ENCODE assay signal across 8 mouse cellular contexts in genomic region chr8:124630489-124630888, GRCm38 (mm10). TPM values are rescaled to one million over a fixed set of nuclear protein-coding genes. Genes with fewer than 3 reads are reported as not detected.
A peak's percentile ranks its signal among the peaks of the same experiment; 100 is the strongest.
DNase-seq lines count a peak whose midpoint lies in the region; ATAC-seq and TF ChIP-seq lines count a peak whose summit lies in the region.
"Had no signal": no experiment of that assay in that cellular context is flagged by ENCODE, and none has a peak within 500 bp of the region (broad histone marks: within the 10 kb centered on the region; RNA-seq: fewer than 3 reads in every experiment).

No protein-coding gene starts in this region.

- peak; percentile 47 for DNase-seq in heart, adult 2 months
- no peak for DNase-seq in heart, postnatal 25 days (ENCODE audit: low spot score)
- DNase-seq in limb, embryonic 10.5 days (ENCODE audit: low spot score), result no peak
- peak; percentile 57 to 59 for DNase-seq in kidney, postnatal 4 days

- TF ChIP-seq POLR2A in heart, adult 2 months (IDR thresholded peaks at IDR 0.05; ENCODE audit: insufficient read depth, low read depth, low read length), result no peak
- no peak for TF ChIP-seq POLR2A in myocyte (IDR thresholded peaks at IDR 0.05; ENCODE audit: insufficient read length, low read depth)

- no peak overlapping the region for H3K9ac ChIP-seq in heart, adult 2 months (ENCODE audit: low read depth, low read length)
- H3K9ac ChIP-seq in limb, embryonic 15.5 days, result no peak overlapping the region
- H3K9ac ChIP-seq: hindbrain, embryonic 15.5 days had no signal

- no peak overlapping the region for H3K27ac ChIP-seq in heart, adult 2 months
- H3K27ac ChIP-seq in limb, embryonic 15.5 days, result peak overlapping the region; percentile 3; the same call in 1 of the 2 replicates
- H3K27ac ChIP-seq in limb, embryonic 10.5 days, result no peak overlapping the region
- H3K27ac ChIP-seq: hindbrain, embryonic 15.5 days had no signal

- peaks cover 9% of the 10 kb centered on the region for H3K4me1 ChIP-seq in heart, adult 2 months (ENCODE audit: control insufficient read depth, insufficient read depth, low read length)
- 0 out of 2 replicates have a peak, but pooled peaks cover 5% of the 10 kb centered on the region for H3K4me1 ChIP-seq in limb, embryonic 15.5 days
- H3K4me1 ChIP-seq in limb, embryonic 10.5 days, result no peaks in the 10 kb centered on the region

- no peak for ATAC-seq in limb, embryonic 15.5 days (ENCODE audit: insufficient number of reproducible peaks, low FRiP score, low TSS enrichment, low read depth)
- ATAC-seq in megakaryocyte, adult 5-6 weeks (ENCODE audit: poor library complexity, severe bottlenecking), result no peak

- no peak overlapping the region for H3K4me2 ChIP-seq in limb, embryonic 15.5 days
- H3K4me2 ChIP-seq in myocyte (ENCODE audit: low read depth), result no peak overlapping the region
- H3K4me2 ChIP-seq: hindbrain, embryonic 15.5 days had no signal

- H3K79me2 ChIP-seq in heart, adult 2 months (replicated peaks; ENCODE audit: control insufficient read depth, insufficient read depth, low read length), result no peaks in the 10 kb centered on the region
- no peaks in the 10 kb centered on the region for H3K79me2 ChIP-seq in myocyte (ENCODE audit: control insufficient read depth, insufficient read depth)

- no peak for TF ChIP-seq EP300 in heart, adult 2 months (IDR thresholded peaks at IDR 0.05; ENCODE audit: insufficient read depth, low read depth, low read length)

- H3ac ChIP-seq in myocyte (ENCODE audit: control insufficient read depth, insufficient read length), result no peak overlapping the region

- intact Hi-C loops in heart, adult 2 months (cut with DNase I), result no loop called here
- intact Hi-C loops in heart, postnatal 25 days (cut with DNase I), result no loop called here

- TF ChIP-seq CTCF in heart, adult 2 months (IDR thresholded peaks at IDR 0.05), result no peak

- no peaks in the 10 kb centered on the region for H3K9me3 ChIP-seq in limb, embryonic 15.5 days
- no peaks in the 10 kb centered on the region for H3K9me3 ChIP-seq in limb, embryonic 10.5 days (replicated peaks)
- H3K9me3 ChIP-seq: hindbrain, embryonic 15.5 days had no signal

- WGBS in heart, adult 2 months, result 65% methylated on average over 6 of the region's 6 CpGs
- WGBS in limb, embryonic 15.5 days, result 80% methylated on average over 6 of the region's 6 CpGs
- 81% methylated on average over 6 of the region's 6 CpGs for WGBS in limb, embryonic 10.5 days

- H3K36me3 ChIP-seq in heart, adult 2 months (ENCODE audit: control insufficient read depth, insufficient read depth, low read length), result no peaks in the 10 kb centered on the region
- peaks cover 6% of the 10 kb centered on the region; the same call in 1 of the 2 replicates for H3K36me3 ChIP-seq in limb, embryonic 15.5 days
- H3K36me3 ChIP-seq in limb, embryonic 10.5 days, result peaks cover 7% of the 10 kb centered on the region; the same call in 1 of the 2 replicates
- H3K36me3 ChIP-seq in myocyte (ENCODE audit: control insufficient read depth, insufficient read depth), result peaks cover 2% of the 10 kb centered on the region
- H3K36me3 ChIP-seq: hindbrain, embryonic 15.5 days had no signal

- H3K4me3 ChIP-seq in heart, adult 2 months, result no peak overlapping the region
- H3K4me3 ChIP-seq in limb, embryonic 15.5 days, result no peak overlapping the region
- H3K4me3 ChIP-seq in limb, embryonic 10.5 days, result no peak overlapping the region
- no peak overlapping the region for H3K4me3 ChIP-seq in myocyte
- H3K4me3 ChIP-seq: hindbrain, embryonic 15.5 days had no signal

- no peaks in the 10 kb centered on the region for H3K27me3 ChIP-seq in heart, adult 2 months (ENCODE audit: control insufficient read depth, insufficient read depth, low read length)
- H3K27me3 ChIP-seq in limb, embryonic 15.5 days, result no peaks in the 10 kb centered on the region
- H3K27me3 ChIP-seq in limb, embryonic 10.5 days (ENCODE audit: low read depth, poor library complexity, severe bottlenecking), result no peaks in the 10 kb centered on the region
- H3K27me3 ChIP-seq in myocyte (ENCODE audit: control insufficient read depth, insufficient read depth, insufficient read length), result no peaks in the 10 kb centered on the region
- H3K27me3 ChIP-seq: hindbrain, embryonic 15.5 days had no signal

TF ChIP-seq in myocyte, 11 proteins besides CTCF, POLR2A, EP300 and RAD21:
- TF ChIP-seq REST (IDR thresholded peaks at IDR 0.05; ENCODE audit: insufficient read depth, insufficient read length) (no peak), TCF3 (IDR thresholded peaks at IDR 0.05; ENCODE audit: insufficient read length, low read depth) (no peak), CEBPB (IDR thresholded peaks at IDR 0.05; ENCODE audit: insufficient read depth, poor library complexity, severe bottlenecking) (no peak), MYOD1 (IDR thresholded peaks at IDR 0.05; ENCODE audit: control insufficient read depth in 1 of 3, insufficient read length in 2 of 3, low read depth in 2 of 3) (peak in 2 of 3 experiments; percentile 28 to 65), MAX (IDR thresholded peaks at IDR 0.05; ENCODE audit: low read depth) (no peak), SRF (IDR thresholded peaks at IDR 0.05; ENCODE audit: control insufficient read depth, insufficient read length, low read depth) (no peak), TCF12 (IDR thresholded peaks at IDR 0.05; ENCODE audit: insufficient read depth, poor library complexity, severe bottlenecking) (no peak), USF1 (IDR thresholded peaks at IDR 0.05; ENCODE audit: low read depth) (no peak), POLR2AphosphoS2 (IDR thresholded peaks at IDR 0.05; ENCODE audit: insufficient read length, low read depth) (no peak), E2F4 (IDR thresholded peaks at IDR 0.05; ENCODE audit: insufficient read depth) (no peak), MYOG (IDR thresholded peaks at IDR 0.05; ENCODE audit: control insufficient read depth in 1 of 3, insufficient read depth in 1 of 3, insufficient read length in 2 of 3, low read depth in 2 of 3) (peak; percentile 16 to 72 (median 24))

RNA-seq across cellular contexts. Expression of gene 2310022B05Rik, which starts 32.7 kb away (rescaled TPM):
- total RNA-seq in heart, adult 2 months (2021), result 10 to 100 TPM; 54.4 to 61.8 TPM
- polyA plus RNA-seq in heart, adult 2 months (2012; rRNA removed), result 64.3 and 65.1 TPM in 2 replicates
- total RNA-seq in heart, postnatal 25 days (2021), result 10 to 100 TPM; 71.7 to 83.3 TPM
- 34.2 and 36.6 TPM in 2 replicates for polyA plus RNA-seq in limb, embryonic 15.5 days (2015; fragmentation: Nextera tagmentation; extraction: Ambion mirVana)
- polyA plus RNA-seq in limb, embryonic 10.5 days (2016; fragmentation: Nextera tagmentation; extraction: Ambion mirVana), result 22.7 and 23.5 TPM in 2 replicates
- 102 TPM for polyA plus RNA-seq in myocyte (2012; fragmentation: generic; extraction: Trizol)
- total RNA-seq in megakaryocyte, adult 5-6 weeks (2015), result 6.2 and 7.5 TPM in 2 replicates
- 1.6 and 2.1 TPM in 2 replicates for total RNA-seq in megakaryocyte, adult 5-6 weeks (2017)

RNA-seq across cellular contexts. Expression of gene Capn9, which starts 54.6 kb away (rescaled TPM):
- not detected for total RNA-seq in heart, adult 2 months (2021)
- polyA plus RNA-seq in heart, adult 2 months (2012; rRNA removed), result 0.06 TPM in 1 of 2 replicates, not detected in the other
- not detected for total RNA-seq in heart, postnatal 25 days (2021)
- polyA plus RNA-seq in limb, embryonic 15.5 days (2015; fragmentation: Nextera tagmentation; extraction: Ambion mirVana), result 0.06 and 0.12 TPM in 2 replicates
- polyA plus RNA-seq in limb, embryonic 10.5 days (2016; fragmentation: Nextera tagmentation; extraction: Ambion mirVana), result not detected in 2 replicates
- 0.04 TPM for polyA plus RNA-seq in myocyte (2012; fragmentation: generic; extraction: Trizol)
- not detected in 2 replicates for total RNA-seq in megakaryocyte, adult 5-6 weeks (2015)
- total RNA-seq in megakaryocyte, adult 5-6 weeks (2017), result not detected in 2 replicates

Comparison
In these comparisons a context has a peak if more than half of its experiments do, and no peak if none do; other contexts are left out.
1. DNase-seq: peak in heart, adult 2 months (2 of 2) and kidney, postnatal 4 days (2 of 2); none in heart, postnatal 25 days (single experiment) and limb, embryonic 10.5 days (single experiment).